Mouse (Mus musculus) A20 (cell line): ENCODE data around the gene Uchl5.

Experiments used
- DNase-seq: peaks from one replicate; pipeline ENCODE4 v3.0.0-alpha.2; 2011; ENCODE audit warnings: low read depth, low spot score

The Uchl5 gene

DNA sequence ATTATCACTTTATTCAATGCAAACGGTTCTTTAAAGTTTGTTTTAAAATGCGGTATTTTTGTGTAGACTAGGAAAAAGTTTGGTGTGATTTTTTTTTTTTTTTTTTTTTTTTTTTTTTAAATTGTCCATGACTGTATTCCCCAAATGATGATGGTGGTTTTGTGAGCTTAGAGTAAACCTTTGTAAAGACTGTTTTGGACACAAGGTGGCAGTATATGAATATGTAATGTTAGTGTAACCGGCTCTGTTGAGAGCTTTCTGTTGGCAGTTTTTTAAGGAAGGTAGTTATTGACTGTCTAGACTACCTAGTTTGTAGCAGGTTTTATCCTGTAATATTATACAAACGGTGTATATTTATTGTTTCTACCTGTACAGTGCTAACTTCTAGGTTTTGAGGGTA lies 26.5 kb downstream of the Uchl5 start:
- DNase-seq: peak; percentile 75

DNA sequence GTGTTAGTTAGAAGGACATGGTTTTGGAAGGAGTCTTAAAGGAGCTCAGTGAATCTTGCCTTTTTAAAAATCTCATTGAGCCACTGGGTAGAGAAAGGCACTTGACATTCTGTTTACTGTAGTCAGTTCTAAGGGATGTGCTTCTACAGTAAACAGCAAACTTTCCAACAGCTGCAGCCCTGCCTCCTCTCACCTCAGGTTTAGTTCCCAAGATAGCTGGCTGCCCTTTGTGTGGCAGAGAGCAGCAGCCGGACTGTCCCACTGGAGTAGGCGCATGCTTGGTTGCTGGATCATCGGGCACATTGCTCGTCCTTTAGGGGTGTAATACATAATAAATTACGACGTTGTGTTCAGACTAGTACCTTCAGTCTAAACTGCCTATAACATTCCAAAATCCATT lies 32.0 kb downstream of the Uchl5 start:
- DNase-seq: no peak

DNA sequence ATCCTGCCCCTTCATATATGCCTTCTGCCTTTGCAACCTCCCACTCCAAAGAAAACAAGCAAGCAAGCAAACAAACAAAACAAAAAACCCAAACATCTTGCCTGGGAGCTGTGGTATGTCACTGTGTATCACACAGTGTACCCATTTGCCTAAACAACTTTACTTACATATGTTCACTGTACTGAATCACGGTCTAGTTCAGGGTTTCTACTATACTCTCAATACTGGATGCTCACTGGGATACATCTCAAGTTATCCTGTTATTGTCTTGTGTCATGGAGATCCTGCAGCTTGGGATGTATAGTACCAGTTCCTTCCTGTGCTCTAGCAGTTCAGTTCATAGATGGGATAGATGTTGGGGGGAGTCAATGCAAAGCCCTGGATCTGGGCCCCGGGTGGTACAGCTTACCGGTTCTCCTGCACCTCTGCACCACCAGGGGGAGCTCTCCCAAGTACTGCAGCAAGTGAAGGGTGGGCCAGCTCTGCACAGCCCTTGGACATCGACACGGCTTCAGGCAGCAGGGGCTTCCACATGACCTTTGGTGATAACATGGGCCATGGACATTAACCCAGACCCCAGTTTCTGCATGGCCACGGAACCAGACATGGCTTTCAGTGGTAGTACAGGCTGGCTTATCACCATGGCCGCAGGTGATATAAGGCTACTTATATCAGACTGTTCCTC lies 36.7 kb downstream of the Uchl5 start:
- peak; percentile 74 for DNase-seq

DNA sequence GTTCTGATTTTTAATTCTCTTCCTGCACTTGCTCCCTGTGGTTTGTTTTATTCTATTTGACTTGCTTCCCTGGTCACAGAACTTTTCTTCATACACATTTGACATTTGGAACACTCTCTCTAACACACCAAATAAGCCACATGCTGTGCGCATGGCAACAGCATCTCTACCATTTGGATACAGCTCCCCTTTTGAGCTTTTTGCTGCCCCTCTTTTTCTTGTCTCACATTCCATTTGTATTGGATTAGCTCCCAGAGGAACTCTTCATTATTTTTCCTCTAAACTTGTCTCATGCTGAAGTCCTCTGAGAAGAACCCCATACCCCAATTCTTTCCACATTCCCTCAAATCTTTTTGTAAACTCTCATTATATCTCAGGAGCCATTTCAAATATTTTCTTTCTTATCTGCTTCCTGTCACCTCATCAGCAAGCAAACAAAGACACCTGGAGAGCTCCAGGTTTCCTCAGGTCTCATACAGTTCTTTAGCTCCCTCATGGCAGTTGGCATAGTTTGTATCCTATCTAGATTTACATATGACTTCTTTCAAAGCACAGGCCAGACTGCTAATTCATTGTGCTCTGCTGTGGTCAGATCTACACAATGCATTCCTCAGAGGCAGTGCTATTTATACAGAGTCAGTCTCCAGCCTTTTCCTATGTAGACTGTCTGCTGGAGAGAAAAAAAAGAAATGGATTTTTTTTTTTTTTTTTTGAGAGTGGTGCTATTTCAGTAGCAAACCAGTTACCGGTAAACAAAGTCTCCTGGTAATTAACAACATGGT lies 43.2 kb downstream of the Uchl5 start:
- DNase-seq: no peak

DNA sequence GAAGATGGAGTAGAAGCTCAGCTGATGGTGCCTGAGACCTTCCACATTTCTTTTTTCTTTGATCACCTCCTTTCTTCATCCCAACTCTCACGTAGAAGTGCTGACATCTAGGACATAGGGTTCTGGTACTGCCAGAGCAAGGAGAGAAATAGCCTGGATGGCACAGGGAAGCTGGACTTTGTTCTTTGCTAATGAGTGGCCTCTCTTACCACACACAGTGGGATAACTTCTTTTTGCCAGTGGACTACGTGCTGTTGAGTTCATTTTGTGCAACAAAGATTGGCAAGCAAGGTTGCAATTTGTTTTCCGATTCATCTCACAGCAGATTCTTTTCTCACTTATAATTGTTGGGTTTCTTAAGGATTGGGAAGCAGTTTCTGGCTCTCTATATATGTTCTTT lies 45.6 kb downstream of the Uchl5 start:
- DNase-seq: no peak

- DNase-seq: no peak
Observed at GRCm38 (mm10) chr1:143830713-143831112, 53.6 kb downstream of the Uchl5 start.

DNA sequence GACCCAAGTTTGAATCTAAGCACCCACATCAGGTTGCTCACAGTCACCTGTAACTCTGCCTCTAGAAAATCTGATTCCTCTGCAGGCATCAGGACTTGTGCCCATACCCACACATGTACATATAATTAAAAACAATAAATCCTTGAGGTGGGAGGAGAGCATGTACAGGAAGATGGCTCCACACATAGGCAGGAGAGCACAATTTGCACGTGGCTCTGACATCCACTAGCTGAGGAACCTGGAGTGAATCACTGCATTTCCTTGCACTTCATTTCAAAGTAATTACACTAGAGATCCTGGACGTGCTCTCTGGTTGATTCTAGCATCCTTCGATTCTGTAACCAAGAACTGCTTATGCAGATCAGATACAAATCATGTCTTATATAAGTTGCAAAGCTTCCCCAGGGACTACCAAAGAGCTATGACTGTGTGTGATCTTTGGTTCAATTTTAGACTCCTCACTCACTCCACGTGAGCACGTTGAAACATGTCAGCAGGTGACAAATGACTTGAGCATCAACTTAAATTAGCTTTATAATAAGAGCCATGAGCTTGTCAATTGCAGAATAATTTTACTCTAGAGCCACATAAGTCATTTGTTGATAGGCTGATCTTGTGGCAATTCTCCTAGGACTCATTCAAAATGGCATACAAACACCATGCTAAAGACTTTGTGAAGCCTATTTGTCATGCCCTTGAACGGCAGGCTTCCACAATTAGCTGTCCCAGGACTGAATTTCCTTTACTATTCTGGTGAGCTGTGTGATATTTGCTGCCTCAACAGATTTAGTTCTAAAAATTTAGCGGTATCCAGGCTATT lies 59.5 kb downstream of the Uchl5 start:
- no peak for DNase-seq

DNA sequence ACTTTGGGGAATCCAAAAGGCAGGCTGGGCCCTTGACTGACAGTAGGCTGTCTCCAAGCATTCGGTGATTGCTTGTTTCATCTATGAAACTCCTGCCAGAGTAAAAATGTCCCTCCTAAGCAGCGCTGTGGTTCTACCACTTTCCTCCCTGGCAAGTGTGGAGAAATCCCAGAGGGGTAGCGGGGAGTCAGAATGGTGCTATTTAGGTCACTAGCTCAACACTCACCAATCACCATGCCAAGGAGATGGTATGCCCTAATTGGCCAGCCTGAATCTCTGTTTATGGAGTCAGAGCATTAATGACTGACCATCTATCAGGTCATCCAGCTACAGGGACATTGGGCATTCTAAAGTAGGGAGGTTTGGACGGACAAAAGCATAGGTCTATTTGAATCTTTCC lies 60.6 kb downstream of the Uchl5 start:
- DNase-seq: no peak

- DNase-seq: no peak
Observed at GRCm38 (mm10) chr1:143838896-143839410, 61.9 kb downstream of the Uchl5 start.

GRCm38 (mm10) chr1:143852329-143852728 lies 75.3 kb downstream of the Uchl5 start:
- DNase-seq: no peak

- DNase-seq: no peak
Observed at GRCm38 (mm10) chr1:143852779-143853358, 75.8 kb downstream of the Uchl5 start.

GRCm38 (mm10) chr1:143853691-143854115 lies 76.6 kb downstream of the Uchl5 start:
- DNase-seq: no peak

DNA sequence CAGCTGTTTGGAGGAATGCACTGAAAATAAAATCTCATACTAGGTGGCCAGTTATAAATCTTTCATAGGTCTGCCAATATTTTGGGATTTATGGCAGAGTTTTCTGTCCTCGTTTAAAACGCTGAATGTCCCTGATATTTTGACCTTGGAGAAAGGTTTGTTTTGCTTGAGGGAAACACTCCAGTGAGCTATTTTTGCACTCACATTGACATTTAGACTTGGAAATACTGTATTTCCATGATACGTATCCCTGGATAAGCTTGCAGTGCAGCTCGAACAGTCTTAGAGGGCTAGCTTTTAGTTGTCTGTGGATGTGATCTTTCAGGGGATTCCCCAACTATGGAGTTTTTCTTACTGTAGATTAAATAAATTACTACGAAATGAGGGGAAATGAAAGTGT lies 78.6 kb downstream of the Uchl5 start:
- DNase-seq: no peak
